Mouse (Mus musculus): ENCODE data around the gene Dzank1.
A peak's percentile ranks its signal among the peaks of the same experiment; 100 is the strongest.

Gene Dzank1

GRCm38 (mm10) chr2:144526981-144527820 is at the start of gene Dzank1, which contains the start of gene Polr3f:
Dzank1 (minus strand) TSS chr2:144527414.
Polr3f (plus strand) TSS chr2:144527718.
- DNase-seq, result peak; percentile 90 to 94

GRCm38 (mm10) chr2:144555820-144556552 is 28.8 kb upstream of the Dzank1 start, which contains the start of gene Sec23b:
Sec23b (plus strand) TSS chr2:144556229.
- DNase-seq, result peak; percentile 92

GRCm38 (mm10) chr2:144555286-144555819 is 28.1 kb upstream of the Dzank1 start:
- DNase-seq, result no peak

DNA sequence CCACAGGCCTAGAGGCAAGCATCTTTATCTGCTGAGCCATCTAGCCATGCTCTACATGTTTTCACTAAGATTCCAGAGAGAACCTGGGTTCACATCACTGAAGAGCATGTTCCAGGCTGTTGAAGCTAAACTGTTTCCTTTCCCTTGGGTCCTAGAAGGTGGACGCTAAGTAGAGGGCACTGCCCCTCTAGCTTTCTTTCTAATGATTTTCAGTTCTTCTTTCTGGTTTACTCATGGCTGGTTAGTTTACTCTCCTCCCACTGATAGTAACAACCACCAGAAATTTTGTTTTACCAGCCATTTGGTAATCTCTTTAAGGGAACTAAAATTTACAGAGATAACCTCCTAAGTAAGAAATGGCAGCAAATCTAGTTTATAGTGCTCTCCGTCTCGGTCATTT is 26.7 kb upstream of the Dzank1 start:
- no peak for DNase-seq

DNA sequence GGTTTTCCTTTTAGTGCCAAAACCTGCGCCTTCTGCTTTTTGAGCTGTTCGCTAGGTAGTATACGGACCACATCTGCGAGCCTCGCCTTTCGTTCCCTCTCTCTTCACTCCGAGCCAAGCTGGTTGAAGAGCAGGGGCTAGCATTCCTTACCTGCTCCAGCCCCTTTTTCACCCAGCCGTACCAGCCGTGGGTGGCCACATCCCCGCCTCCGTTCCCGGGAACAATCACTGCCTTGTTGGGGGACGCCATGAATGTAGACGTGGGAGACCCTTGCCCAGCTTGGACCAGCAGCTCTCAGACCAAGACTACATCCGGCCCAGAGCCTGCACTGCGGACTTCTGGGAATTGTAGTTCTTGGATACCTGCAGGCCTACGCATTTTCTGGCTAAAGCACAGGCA is 23.3 kb upstream of the Dzank1 start, which contains the start of gene Rbbp9:
Rbbp9 (minus strand) TSS at position 341 of the 400 bp plus-strand sequence.
- peak; percentile 22 to 36 for DNase-seq

GRCm38 (mm10) chr2:144547559-144547958 is 20.3 kb upstream of the Dzank1 start:
- DNase-seq, result no peak

GRCm38 (mm10) chr2:144545481-144545880 is 18.3 kb upstream of the Dzank1 start:
- DNase-seq, result no peak

GRCm38 (mm10) chr2:144545061-144545460 is 17.8 kb upstream of the Dzank1 start:
- DNase-seq, result no peak

GRCm38 (mm10) chr2:144544630-144545029 is 17.4 kb upstream of the Dzank1 start:
- DNase-seq, result no peak

GRCm38 (mm10) chr2:144543670-144544069 is 16.5 kb upstream of the Dzank1 start:
- no peak for DNase-seq

DNA sequence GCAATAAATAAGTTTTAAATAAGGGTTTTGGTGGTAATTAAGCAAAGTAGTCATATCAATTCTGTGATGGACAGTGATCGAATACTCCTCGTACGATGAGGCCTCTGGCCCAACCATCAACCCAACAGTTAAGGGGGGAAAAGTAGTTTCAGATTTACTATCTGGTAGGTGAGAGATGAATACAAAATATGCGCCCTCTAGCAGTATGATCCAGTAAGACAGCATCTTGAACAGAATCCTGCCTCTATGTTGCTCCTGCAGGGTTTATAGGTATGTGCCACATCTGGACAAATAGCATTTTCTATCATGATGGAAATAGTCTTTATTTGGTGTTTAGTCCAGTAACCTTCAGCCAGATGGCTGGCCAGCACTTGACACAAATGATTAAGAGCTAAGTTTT is 14.0 kb upstream of the Dzank1 start:
- no peak for DNase-seq

DNA sequence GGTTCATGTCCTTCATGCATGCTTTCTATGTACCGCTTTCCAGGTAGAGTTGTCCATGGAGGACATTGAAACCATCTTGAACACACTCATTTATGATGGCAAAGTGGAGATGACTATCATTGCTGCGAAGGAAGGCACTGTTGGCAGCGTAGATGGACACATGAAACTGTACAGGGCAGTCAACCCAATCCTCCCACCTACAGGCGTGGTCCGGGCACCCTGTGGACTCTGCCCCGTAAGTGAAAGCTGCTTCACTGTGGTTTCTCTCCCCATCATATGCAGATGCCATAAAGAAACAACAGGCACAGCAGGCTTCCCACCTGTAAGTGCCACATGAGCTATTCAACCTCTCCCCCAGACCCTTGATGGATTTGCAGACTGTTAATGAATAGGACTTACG is 9.9 kb upstream of the Dzank1 start:
- DNase-seq, result no peak

GRCm38 (mm10) chr2:144527821-144528174 is 584 bp upstream of the Dzank1 start:
- DNase-seq, result no peak

- no peak for DNase-seq
Observed at GRCm38 (mm10) chr2:144525856-144526255, 1.4 kb downstream of the Dzank1 start.

DNA sequence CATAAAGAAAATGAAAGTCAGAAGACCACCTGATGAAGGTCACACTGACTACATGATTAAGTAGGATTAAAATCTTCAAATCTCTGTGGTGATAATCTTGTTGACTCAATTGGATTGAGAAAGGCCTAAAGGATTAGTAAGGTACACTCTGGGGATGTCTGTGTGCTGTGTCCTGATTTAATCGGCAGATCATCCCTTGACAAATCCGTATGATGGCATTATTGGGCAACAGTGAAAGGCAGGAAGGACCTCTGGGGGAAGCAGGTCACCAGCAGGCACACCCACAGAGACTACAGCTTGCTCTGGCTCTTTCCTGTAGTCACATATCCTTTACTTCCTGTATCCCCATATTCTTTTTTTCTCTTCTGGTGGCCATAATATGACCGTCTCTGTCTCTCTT is 7.4 kb downstream of the Dzank1 start:
- no peak for DNase-seq

DNA sequence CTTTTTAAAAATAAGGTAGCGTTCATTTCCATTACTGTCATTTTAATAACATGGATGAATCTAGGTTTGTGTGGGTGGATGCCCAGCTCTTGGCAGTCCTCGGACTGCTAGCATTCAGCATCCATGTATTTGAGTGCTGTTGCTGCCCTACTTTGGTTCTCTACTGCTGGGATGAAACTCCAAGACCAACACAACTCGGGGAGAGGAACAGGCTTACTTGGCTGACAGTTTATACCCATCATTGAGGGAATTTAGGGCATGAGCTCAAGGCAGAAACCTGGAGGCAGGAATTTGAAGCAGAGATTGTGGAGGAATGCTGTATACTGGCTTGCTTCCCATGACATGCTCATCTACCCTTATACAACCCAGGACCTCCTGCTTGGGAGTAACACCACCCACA is 12.6 kb downstream of the Dzank1 start:
- DNase-seq, result no peak

GRCm38 (mm10) chr2:144502134-144502533 is 25.1 kb downstream of the Dzank1 start:
- no peak for DNase-seq

GRCm38 (mm10) chr2:144489342-144489741 is 37.9 kb downstream of the Dzank1 start:
- no peak for DNase-seq

GRCm38 (mm10) chr2:144487476-144487875 is 39.7 kb downstream of the Dzank1 start:
- no peak for DNase-seq

DNA sequence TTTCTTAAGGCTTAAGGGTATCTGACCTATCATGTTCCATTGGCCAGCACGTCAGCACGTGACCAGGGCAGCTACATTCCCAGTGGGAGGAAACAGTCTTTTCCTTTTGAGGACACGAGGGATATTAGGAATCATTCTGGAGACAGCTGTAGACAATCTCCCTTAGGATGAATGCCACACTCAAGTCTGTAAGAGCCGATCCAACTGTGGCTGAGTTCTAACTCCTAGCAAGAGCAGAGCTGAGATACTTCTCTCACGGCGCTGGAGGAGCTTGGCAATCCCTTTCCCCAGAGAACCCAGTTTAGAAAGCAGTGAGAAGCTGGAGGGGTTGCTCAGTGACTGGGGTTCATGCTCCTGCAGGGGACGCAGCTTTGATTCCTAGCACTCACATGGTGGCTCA is 41.8 kb downstream of the Dzank1 start:
- DNase-seq, result no peak

GRCm38 (mm10) chr2:144484084-144484483 is 43.1 kb downstream of the Dzank1 start:
- no peak for DNase-seq

- DNase-seq, result no peak
Observed at GRCm38 (mm10) chr2:144479421-144479820, 47.8 kb downstream of the Dzank1 start.

DNA sequence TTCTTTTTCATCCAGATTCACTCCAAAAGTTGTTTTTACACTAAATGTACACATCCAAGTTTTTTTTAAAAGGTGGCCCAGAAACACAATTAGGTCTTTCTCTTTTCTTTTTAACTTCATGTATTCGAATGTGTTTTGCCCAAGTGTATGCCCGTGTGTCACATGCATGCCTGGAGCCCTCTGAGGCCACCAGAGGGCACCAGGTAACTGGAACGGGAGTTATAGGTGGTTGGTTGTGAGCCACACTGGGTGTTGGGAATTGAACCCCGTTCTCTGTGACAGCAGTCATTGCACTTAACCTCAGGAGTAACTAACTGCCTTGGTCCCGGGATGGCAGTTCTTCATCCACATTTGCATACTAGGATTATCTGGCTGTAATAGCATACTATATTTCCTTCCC is 60.0 kb downstream of the Dzank1 start:
- no peak for DNase-seq

All from spleen, adult 18-20 months (tissue).